Mouse (Mus musculus) CD8-positive naive resting alpha-beta T cell, adult 2 months (primary cell): ENCODE measurements around the gene Gm826.
A peak's percentile ranks its signal among the peaks of the same experiment; 100 is the strongest.

Experiments used
- DNase-seq, 2 experiments: peaks; one replicate each; pipeline ENCODE4 v3.0.0; 2022; ENCODE audit warnings: low read depth in 2 of 2, low spot score in 2 of 2

Gm826 gene

GRCm38 (mm10) chr2:160334111-160334661 is at the start of gene Gm826:
Gene Gm826 (minus strand): TSS chr2:160334162.
- no peak for DNase-seq

- DNase-seq, result no peak
Observed at GRCm38 (mm10) chr2:160383418-160383817, 49.5 kb upstream of the Gm826 start.

- peak; percentile 9 to 45 for DNase-seq
Observed at GRCm38 (mm10) chr2:160378271-160378670, 44.3 kb upstream of the Gm826 start.

GRCm38 (mm10) chr2:160376236-160376635 is 42.3 kb upstream of the Gm826 start:
- DNase-seq, result no peak

GRCm38 (mm10) chr2:160369653-160370420 is 35.9 kb upstream of the Gm826 start:
- no peak for DNase-seq

GRCm38 (mm10) chr2:160368422-160369357 is 34.7 kb upstream of the Gm826 start:
- no peak for DNase-seq

- DNase-seq, result peak; percentile 43 to 63
Observed at GRCm38 (mm10) chr2:160367448-160368208, 33.7 kb upstream of the Gm826 start.

GRCm38 (mm10) chr2:160366980-160367338 is 33.0 kb upstream of the Gm826 start, which contains the start of gene Mafb:
Gene Mafb (minus strand): TSS chr2:160367065.
- peak; percentile 12 to 28 for DNase-seq

- DNase-seq, result no peak
Observed at GRCm38 (mm10) chr2:160366111-160366979, 32.4 kb upstream of the Gm826 start.

GRCm38 (mm10) chr2:160365107-160365911 is 31.3 kb upstream of the Gm826 start:
- no peak for DNase-seq

- no peak for DNase-seq
Observed at GRCm38 (mm10) chr2:160364666-160365065, 30.7 kb upstream of the Gm826 start.

- DNase-seq, result no peak
Observed at GRCm38 (mm10) chr2:160364128-160364650, 30.2 kb upstream of the Gm826 start.

- DNase-seq, result no peak
Observed at GRCm38 (mm10) chr2:160363201-160363600, 29.2 kb upstream of the Gm826 start.

- DNase-seq, result no peak
Observed at GRCm38 (mm10) chr2:160361442-160362121, 27.6 kb upstream of the Gm826 start.

- DNase-seq, result no peak
Observed at GRCm38 (mm10) chr2:160360234-160360874, 26.4 kb upstream of the Gm826 start.

- no peak for DNase-seq
Observed at GRCm38 (mm10) chr2:160358896-160359295, 24.9 kb upstream of the Gm826 start.

- no peak for DNase-seq
Observed at GRCm38 (mm10) chr2:160357442-160357841, 23.5 kb upstream of the Gm826 start.

- no peak for DNase-seq
Observed at GRCm38 (mm10) chr2:160356132-160356531, 22.2 kb upstream of the Gm826 start.
